Mouse (Mus musculus) CH12.LX (cell line): Measurements from ENCODE around the gene Taf15. TPM values are rescaled to one million over a fixed set of nuclear protein-coding genes. Genes with fewer than 3 reads are reported as not detected.

Experiments
- DNase-seq: peaks from one replicate; pipeline ENCODE4 v3.0.0-alpha.2; 2013; ENCODE audit errors: extremely low read depth
- H3K27ac ChIP-seq: 2 replicates; pipeline ENCODE4 v1.5.1; 2012; ENCODE audit warnings: low read depth, mild to moderate bottlenecking, control low read depth, moderate library complexity; ENCODE audit not compliant: insufficient read depth
- H3K27me3 ChIP-seq: replicated peaks from 2 replicates; pipeline ENCODE3; 2012; ENCODE audit warnings: inconsistent platforms
- H3K36me3 ChIP-seq, 2 experiments: replicated peaks in 1 of 2; 2 replicates each; pipeline versions ENCODE3 to v1.6.1; 2012; ENCODE audit warnings: inconsistent platforms in 1 of 2, low read length in 1 of 2, mild to moderate bottlenecking in 1 of 2, mixed read lengths in 1 of 2, moderate library complexity in 1 of 2; ENCODE audit not compliant: control insufficient read depth in 1 of 2, insufficient read depth in 1 of 2
- H3K4me1 ChIP-seq, 2 experiments: 2 replicates each; pipeline ENCODE4 v1.6.1; 2012; ENCODE audit warnings: inconsistent platforms in 1 of 2, moderate library complexity in 1 of 2; ENCODE audit not compliant: insufficient read depth in 2 of 2, control insufficient read depth in 1 of 2
- H3K4me2 ChIP-seq: 2 replicates; pipeline ENCODE4 v1.6.1; 2012; ENCODE audit warnings: low read depth, mild to moderate bottlenecking, control low read depth; ENCODE audit not compliant: poor library complexity, insufficient read depth, severe bottlenecking
- H3K4me3 ChIP-seq, 3 experiments: fragments of 150-350 bp in 1 of 3; sonication (generic) in 1 of 3; replicated peaks in 1 of 3; 2 replicates each; pipeline versions ENCODE3 to v1.5.1; 2011 to 2012; ENCODE audit warnings: low read depth in 2 of 3, low read length in 2 of 3, mild to moderate bottlenecking in 2 of 3, moderate library complexity in 2 of 3, control low read depth in 1 of 3, improper control_type of control experiment in 1 of 3, inconsistent platforms in 1 of 3, mixed read lengths in 1 of 3; ENCODE audit not compliant: poor library complexity in 1 of 3
- H3K79me2 ChIP-seq: replicated peaks from 2 replicates; pipeline ENCODE4 v1.6.1; 2012; ENCODE audit warnings: mild to moderate bottlenecking, moderate library complexity; ENCODE audit not compliant: control insufficient read depth, poor library complexity, insufficient read depth, severe bottlenecking; ENCODE audit errors: extremely low read depth
- H3K9ac ChIP-seq: 2 replicates; pipeline ENCODE4 v1.6.1; 2012; ENCODE audit warnings: low read depth, mild to moderate bottlenecking, control low read depth, moderate library complexity; ENCODE audit not compliant: insufficient read depth
- H3K9me3 ChIP-seq: replicated peaks from 2 replicates; pipeline ENCODE3; 2012; ENCODE audit warnings: low read length, inconsistent platforms, mixed read lengths
- BHLHE40 ChIP-seq: IDR thresholded peaks from 2 replicates; pipeline ENCODE4 v1.6.1; 2011; ENCODE audit warnings: mild to moderate bottlenecking, low read depth, low read length, improper control_type of control experiment
- CHD1 ChIP-seq: IDR thresholded peaks from 2 replicates; pipeline ENCODE4 v1.6.1; 2012; ENCODE audit warnings: low read depth, low read length, improper control_type of control experiment, inconsistent platforms
- CHD2 ChIP-seq: IDR thresholded peaks from 2 replicates; pipeline ENCODE4 v1.6.1; 2011; ENCODE audit warnings: low read length, improper control_type of control experiment
- CTCF ChIP-seq, 2 experiments: IDR thresholded peaks in 1 of 2; conservative IDR thresholded peaks in 1 of 2; 2 replicates each; pipeline ENCODE4 v1.5.1; 2011 to 2012; ENCODE audit warnings: low read depth in 2 of 2, low read length in 2 of 2, improper control_type of control experiment in 1 of 2, inconsistent platforms in 1 of 2, mild to moderate bottlenecking in 1 of 2, moderate library complexity in 1 of 2
- E2F4 ChIP-seq: IDR thresholded peaks from 2 replicates; pipeline ENCODE4 v1.6.1; 2011; ENCODE audit warnings: low read depth, low read length, improper control_type of control experiment; ENCODE audit not compliant: insufficient replicate concordance
- ELF1 ChIP-seq: IDR thresholded peaks from 2 replicates; pipeline ENCODE4 v1.6.1; 2014; ENCODE audit warnings: low read depth, mild to moderate bottlenecking, inconsistent platforms, low read length, improper control_type of control experiment
- EP300 ChIP-seq: IDR thresholded peaks from 2 replicates; pipeline ENCODE4 v1.6.1; 2011; ENCODE audit warnings: low read length, improper control_type of control experiment
- ETS1 ChIP-seq: conservative IDR thresholded peaks from 2 replicates; pipeline ENCODE4 v1.6.1; 2012; ENCODE audit warnings: low read depth, mild to moderate bottlenecking, inconsistent platforms, low read length, improper control_type of control experiment, moderate library complexity
- HCFC1 ChIP-seq: IDR thresholded peaks from 2 replicates; pipeline ENCODE4 v1.6.1; 2012; ENCODE audit warnings: low read depth, mild to moderate bottlenecking, inconsistent platforms, low read length, improper control_type of control experiment
- IRF4 ChIP-seq: IDR thresholded peaks from 2 replicates; pipeline ENCODE4 v1.6.1; 2014; ENCODE audit warnings: low read depth, mild to moderate bottlenecking, inconsistent platforms, low read length, improper control_type of control experiment
- JUND ChIP-seq: conservative IDR thresholded peaks from 2 replicates; pipeline ENCODE4 v1.6.1; 2011; ENCODE audit warnings: low read depth, low read length, improper control_type of control experiment
- KAT2A ChIP-seq: IDR thresholded peaks from 2 replicates; pipeline ENCODE4 v1.6.1; 2012; ENCODE audit warnings: low read length, improper control_type of control experiment, inconsistent platforms; ENCODE audit not compliant: insufficient replicate concordance
- MEF2A ChIP-seq: IDR thresholded peaks from 2 replicates; pipeline ENCODE4 v1.6.1; 2014; ENCODE audit warnings: low read depth, mild to moderate bottlenecking, inconsistent platforms, low read length, improper control_type of control experiment, borderline replicate concordance
- MXI1 ChIP-seq: IDR thresholded peaks from 2 replicates; pipeline ENCODE4 v1.6.1; 2011; ENCODE audit warnings: mild to moderate bottlenecking, low read depth, low read length, improper control_type of control experiment
- MYC ChIP-seq: IDR thresholded peaks from 2 replicates; pipeline ENCODE4 v1.6.1; 2011; ENCODE audit warnings: low read depth, mild to moderate bottlenecking, improper control_type of control experiment, low read length
- PAX5 ChIP-seq: IDR thresholded peaks from 2 replicates; pipeline ENCODE4 v1.6.1; 2012; ENCODE audit warnings: low read length, inconsistent platforms, mixed read lengths
- POLR2AphosphoS2 ChIP-seq: IDR thresholded peaks from 2 replicates; pipeline ENCODE4 v1.6.1; 2011; ENCODE audit warnings: low read depth, low read length, improper control_type of control experiment
- RAD21 ChIP-seq: IDR thresholded peaks from 2 replicates; pipeline ENCODE4 v1.6.1; 2011; ENCODE audit warnings: low read depth, mild to moderate bottlenecking, low read length, improper control_type of control experiment, moderate library complexity
- RCOR1 ChIP-seq: conservative IDR thresholded peaks from 2 replicates; pipeline ENCODE4 v1.6.1; 2012; ENCODE audit warnings: low read depth, mild to moderate bottlenecking, inconsistent platforms, low read length, improper control_type of control experiment
- SIN3A ChIP-seq: IDR thresholded peaks from 2 replicates; pipeline ENCODE4 v1.6.1; 2012; ENCODE audit warnings: low read length, improper control_type of control experiment, inconsistent platforms
- TCF12 ChIP-seq: IDR thresholded peaks from 2 replicates; pipeline ENCODE4 v1.6.1; 2014; ENCODE audit warnings: low read depth, mild to moderate bottlenecking, inconsistent platforms, low read length, improper control_type of control experiment
- UBTF ChIP-seq: IDR thresholded peaks from 2 replicates; pipeline ENCODE4 v1.6.1; 2012; ENCODE audit warnings: low read depth, mild to moderate bottlenecking, inconsistent platforms, low read length, improper control_type of control experiment, moderate library complexity
- USF1 ChIP-seq: IDR thresholded peaks from 2 replicates; pipeline ENCODE4 v1.6.1; 2014; ENCODE audit warnings: low read depth, mild to moderate bottlenecking, inconsistent platforms, low read length, improper control_type of control experiment
- USF2 ChIP-seq: conservative IDR thresholded peaks from 2 replicates; pipeline ENCODE4 v1.6.1; 2011; ENCODE audit warnings: low read depth, low read length, improper control_type of control experiment
- ZKSCAN1 ChIP-seq: IDR thresholded peaks from 2 replicates; pipeline ENCODE4 v1.6.1; 2012; ENCODE audit warnings: low read depth, inconsistent platforms, low read length, improper control_type of control experiment, borderline replicate concordance
- ZNF384 ChIP-seq: IDR thresholded peaks from 2 replicates; pipeline ENCODE4 v1.6.1; 2012; ENCODE audit warnings: low read depth, low read length, improper control_type of control experiment, inconsistent platforms
- dilution Hi-C: fragments of 300-500 bp; cut with MboI; formaldehyde crosslinking; loops from 2 replicates; pipeline ENCODE4 v1.14.3; 2020; ENCODE audit warnings: low sequenced_read_pairs; ENCODE audit not compliant: extremely low pct_unique_long_range_greater_than_20kb, extremely low pct_ligation_motif_present
- in situ Hi-C: fragments of 300-500 bp; cut with MboI; formaldehyde crosslinking; loops from 3 replicates; pipeline ENCODE4 v1.14.3; 2019; ENCODE audit warnings: low sequenced_read_pairs, low pct_ligation_motif_present, low pct_unique_long_range_greater_than_20kb, mixed read lengths
- polyA plus RNA-seq: library from polyadenylated mRNA; unstranded; fragments of >175 nt; gene quantifications from 2 replicates; pipeline ENCODE4 v1.2.1, GENCODE M21; 2012; ENCODE audit warnings: low read depth; ENCODE audit not compliant: insufficient read length
- total RNA-seq, 2 experiments: library from RNA; depleted of rRNA; stranded (reverse); fragments of 300-350 nt in 1 of 2; fragments of >200 nt in 1 of 2; gene quantifications; 2 replicates each; pipeline ENCODE4 v1.2.3; 2012 to 2014

Taf15 gene
- total and polyA plus RNA-seq, 3 experiments, result 38.8 to 367 (median 69.8) TPM

DNA sequence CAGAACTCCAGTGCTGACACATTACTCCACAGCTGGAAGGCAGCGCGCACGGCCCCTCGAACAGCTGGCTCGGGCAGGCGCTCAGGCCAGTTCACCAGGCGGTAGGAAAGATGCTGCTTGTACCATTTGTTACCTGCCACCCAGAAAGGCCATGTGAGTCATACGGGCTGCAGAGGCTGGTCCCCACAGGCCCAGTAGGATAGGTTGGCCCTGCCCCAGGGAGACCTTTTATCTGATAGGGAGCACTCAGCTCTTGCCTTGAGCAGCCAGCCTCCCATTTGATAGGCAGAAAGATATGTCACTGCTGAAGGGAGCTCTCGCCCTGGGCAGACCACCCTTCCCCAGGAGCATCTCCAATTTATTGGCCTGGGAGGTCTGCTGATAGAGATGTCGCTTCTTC is 25.3 kb upstream of the Taf15 start:
- Histone ChIP-seq H3K27me3 (peaks cover 70% of the 10 kb centered on the region), H3K9me3 (peaks cover 8% of the 10 kb centered on the region)
- in situ Hi-C loops, result loop anchor here (10.0 kb wide), 2 partner anchors 187 to 287 kb away; no protein-coding TSS in a partner anchor

GRCm38 (mm10) chr11:83448021-83448926 is 24.6 kb upstream of the Taf15 start:
- Histone ChIP-seq H3K36me3 (no peaks in the 10 kb centered on the region), H3K27me3 (peaks cover 70% of the 10 kb centered on the region), H3K9me3 (peaks cover 8% of the 10 kb centered on the region), H3K9ac (no peak overlapping the region), H3K4me2 (no peak overlapping the region), H3K4me3 (no peak overlapping the region), H3K79me2 (no peaks in the 10 kb centered on the region), H3K4me1 (peaks cover 0 to 2% of the 10 kb centered on the region in 2 experiments; a peak in 3 of 4 replicates), H3K27ac (no peak overlapping the region)
- dilution Hi-C loops (no loop called here), in situ Hi-C loops (loop anchor here (10.0 kb wide), 2 partner anchors 187 to 287 kb away; no protein-coding TSS in a partner anchor)
- DNase-seq, result no peak
- no peak for TF ChIP-seq RCOR1
- no peak for TF ChIP-seq BHLHE40
- TF ChIP-seq UBTF, result no peak
- no peak for TF ChIP-seq ELF1
- TF ChIP-seq HCFC1, result no peak
- no peak for TF ChIP-seq CTCF (conservative IDR thresholded peaks at IDR 0.05 in 1 of 2, IDR thresholded peaks at IDR 0.05 in 1 of 2; ENCODE audit: low read depth in 2 of 2, low read length in 2 of 2)
- TF ChIP-seq MXI1, result no peak
- TF ChIP-seq SIN3A, result no peak
- no peak for TF ChIP-seq RAD21
- TF ChIP-seq POLR2AphosphoS2, result no peak
- TF ChIP-seq E2F4, result no peak
- no peak for TF ChIP-seq MYC

More for the DNA sequence above, 25.3 kb upstream of the Taf15 start:
- no peaks in the 10 kb centered on the region for H3K79me2 ChIP-seq
- H3K9ac ChIP-seq, result no peak overlapping the region
- DNase-seq, result no peak
- dilution Hi-C loops, result no loop called here
- peaks cover 0 to 3% of the 10 kb centered on the region in 2 experiments; a peak in 3 of 4 replicates for H3K4me1 ChIP-seq
- TF ChIP-seq CHD2 (no peak), MEF2A (no peak), EP300 (no peak), ETS1 (no peak), TCF12 (no peak), USF2 (no peak), SIN3A (no peak), USF1 (no peak), E2F4 (no peak), ZNF384 (no peak), IRF4 (no peak), JUND (no peak), PAX5 (no peak), KAT2A (no peak), RCOR1 (no peak), CTCF (conservative IDR thresholded peaks at IDR 0.05 in 1 of 2, IDR thresholded peaks at IDR 0.05 in 1 of 2; ENCODE audit: low read depth in 2 of 2, low read length in 2 of 2) (no peak), CHD1 (no peak), ZKSCAN1 (no peak), POLR2AphosphoS2 (no peak)
- TF ChIP-seq, all 38 proteins: peak for 0
- no peak overlapping the region for H3K27ac ChIP-seq
- H3K36me3 ChIP-seq, result no peaks in the 10 kb centered on the region
- no peak overlapping the region for H3K4me3 ChIP-seq
- no peak overlapping the region for H3K4me2 ChIP-seq
